Mouse (Mus musculus): ENCODE data around the gene Gm14403. TPM values are rescaled to one million over a fixed set of nuclear protein-coding genes. Genes with fewer than 3 reads are reported as not detected.
"Not testable (repeated sequence)": the region's sequence is repeated elsewhere in the genome, so short reads cannot be mapped to it uniquely, and the experiment has no call there.

Gene Gm14403
- 5.8 and 6.5 TPM in 2 replicates for polyA plus RNA-seq (2015; fragmentation: Nextera tagmentation; extraction: Ambion mirVana)

DNA sequence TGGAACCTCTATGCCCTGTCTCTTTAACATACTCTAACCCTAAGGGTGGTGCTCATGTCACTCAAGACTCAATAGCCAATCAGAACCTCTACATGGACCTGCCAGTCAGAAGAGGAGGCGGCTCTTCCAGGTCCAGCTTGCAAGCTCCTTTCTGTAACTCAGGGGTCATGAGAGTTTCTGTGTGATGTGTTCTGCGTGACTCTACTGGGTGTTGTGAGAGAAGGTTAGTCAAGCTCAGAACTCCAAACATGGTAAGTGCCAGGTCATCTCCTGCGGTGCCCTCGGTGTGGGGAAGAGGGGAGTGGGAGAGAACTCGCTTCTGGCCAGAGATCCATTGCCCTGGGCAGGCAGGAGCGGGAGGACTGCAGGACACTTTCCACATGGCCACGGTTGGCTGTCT is at the start of gene Gm14403:
Gm14403 (plus strand) TSS at position 149 of the 400 bp plus-strand sequence.
- not testable (repeated sequence) for H3K4me1 ChIP-seq; H3K27me3 ChIP-seq; H3K27ac ChIP-seq; ATAC-seq (ENCODE audit: low FRiP score, low read depth); H3K36me3 ChIP-seq; H3K9me3 ChIP-seq; H3K9ac ChIP-seq
- WGBS: 11% methylated on average over 7 of the region's 7 CpGs
- H3K4me3 ChIP-seq: peak within 1 kb of the TSS; percentile 43
- H3K4me2 ChIP-seq (replicated peaks): peak within 1 kb of the TSS; percentile 54

GRCm38 (mm10) chr2:177464676-177465075 is 33.3 kb upstream of the Gm14403 start, which contains the start of gene Zfp970:
Zfp970 (plus strand) TSS chr2:177464733.
- not testable (repeated sequence) for H3K4me1 ChIP-seq; H3K27ac ChIP-seq; H3K27me3 ChIP-seq; H3K9me3 ChIP-seq; ATAC-seq (ENCODE audit: low FRiP score, low read depth); H3K36me3 ChIP-seq
- Histone ChIP-seq H3K4me2 (replicated peaks) (peak within 1 kb of the TSS; percentile 57), H3K4me3 (peak within 1 kb of the TSS; percentile 47), H3K9ac (peak within 1 kb of the TSS; percentile 59)
- 13% methylated on average over 7 of the region's 9 CpGs for WGBS

- H3K9ac ChIP-seq; H3K9me3 ChIP-seq; H3K36me3 ChIP-seq; H3K4me3 ChIP-seq; ATAC-seq (ENCODE audit: low FRiP score, low read depth); H3K4me1 ChIP-seq; H3K4me2 ChIP-seq (replicated peaks); H3K27ac ChIP-seq; H3K27me3 ChIP-seq: not testable (repeated sequence)
Measured at GRCm38 (mm10) chr2:177468222-177468621, 29.8 kb upstream of the Gm14403 start.

DNA sequence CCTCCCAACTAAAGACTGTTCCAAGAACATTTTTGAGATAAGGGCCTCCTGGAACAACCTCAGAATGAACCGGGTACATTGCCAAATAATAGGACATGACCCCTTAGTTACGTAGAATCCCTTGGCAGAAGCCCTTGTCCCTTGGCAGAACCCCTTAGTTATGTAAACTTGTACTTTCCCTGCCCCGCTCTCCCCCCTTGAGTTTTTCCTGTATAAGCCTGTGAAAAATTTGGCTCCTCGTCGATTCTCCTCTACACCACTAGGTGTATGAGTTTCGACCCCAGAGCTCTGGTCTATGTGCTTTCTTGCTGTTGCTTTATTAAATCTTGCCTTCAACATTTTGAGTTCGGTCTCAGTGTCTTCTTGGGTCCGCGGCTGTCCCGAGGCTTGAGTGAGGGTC is 25.8 kb upstream of the Gm14403 start:
- not testable (repeated sequence) for H3K27ac ChIP-seq; H3K4me3 ChIP-seq; H3K9me3 ChIP-seq; H3K27me3 ChIP-seq; H3K36me3 ChIP-seq; H3K4me2 ChIP-seq (replicated peaks); H3K9ac ChIP-seq; ATAC-seq (ENCODE audit: low FRiP score, low read depth); H3K4me1 ChIP-seq
- WGBS: 86% methylated on average over 6 of the region's 10 CpGs

DNA sequence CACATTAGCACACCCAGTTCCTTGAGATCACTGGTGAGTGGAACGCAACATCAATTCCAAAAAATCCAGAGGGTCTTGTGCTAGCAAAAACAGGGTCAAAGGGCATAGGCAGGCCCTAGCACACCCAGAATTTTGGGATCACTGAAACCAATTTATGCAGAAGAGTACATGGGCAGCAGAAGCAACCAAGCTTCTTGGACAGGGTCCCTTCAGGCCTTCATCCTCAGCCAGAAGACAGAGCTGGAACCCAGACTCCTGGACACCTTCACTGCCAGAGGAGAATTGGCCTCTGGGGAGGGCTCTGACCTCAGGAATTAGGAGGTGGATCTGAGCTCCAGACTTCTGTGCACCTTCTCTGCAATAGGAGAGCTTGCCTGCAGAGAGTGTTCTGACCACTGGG is 16.0 kb upstream of the Gm14403 start:
- H3K27me3 ChIP-seq; H3K9ac ChIP-seq; H3K4me1 ChIP-seq; H3K27ac ChIP-seq; ATAC-seq (ENCODE audit: low FRiP score, low read depth); H3K36me3 ChIP-seq; H3K9me3 ChIP-seq; H3K4me3 ChIP-seq; H3K4me2 ChIP-seq (replicated peaks): not testable (repeated sequence)
- 84% methylated on average over 1 of the region's 1 CpGs for WGBS

DNA sequence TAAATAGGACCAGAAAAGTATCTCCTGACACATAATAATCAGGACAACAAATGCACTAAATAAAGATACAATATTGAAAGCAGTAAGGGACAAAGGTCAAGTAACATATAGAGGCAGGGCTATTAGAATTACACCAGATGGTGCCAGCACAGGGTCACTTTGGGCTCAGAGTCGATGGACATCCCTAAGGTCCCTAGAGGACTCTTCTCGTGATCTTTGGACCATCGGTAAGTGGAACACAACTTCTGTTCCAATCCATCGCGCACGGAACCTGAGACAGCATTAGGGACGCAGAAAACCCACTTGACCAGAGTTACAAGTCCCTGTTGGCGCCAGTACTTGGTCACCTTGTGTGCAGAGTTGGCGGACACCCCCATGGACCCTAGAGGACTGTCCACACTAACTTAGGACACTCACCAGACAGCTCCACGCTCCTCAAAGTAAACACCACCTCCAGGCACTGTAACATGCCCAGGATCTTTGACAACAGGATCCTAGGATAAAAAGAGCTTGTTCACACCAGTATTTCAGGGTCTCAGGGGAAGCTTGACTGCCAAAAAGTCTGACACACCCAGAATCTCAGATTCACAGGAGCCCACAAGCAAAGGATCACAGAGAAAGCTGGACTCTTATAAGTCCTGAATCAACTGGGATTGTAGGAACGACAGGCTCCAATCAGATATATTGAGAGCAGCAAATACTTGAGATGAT is 14.6 kb upstream of the Gm14403 start:
- H3K4me2 ChIP-seq (replicated peaks); H3K27me3 ChIP-seq; H3K4me3 ChIP-seq; H3K9ac ChIP-seq; H3K9me3 ChIP-seq; ATAC-seq (ENCODE audit: low FRiP score, low read depth); H3K36me3 ChIP-seq; H3K4me1 ChIP-seq; H3K27ac ChIP-seq: not testable (repeated sequence)
- 89% methylated on average over 11 of the region's 11 CpGs for WGBS

GRCm38 (mm10) chr2:177499182-177499581 is 1.2 kb downstream of the Gm14403 start:
- not testable (repeated sequence) for ATAC-seq (ENCODE audit: low FRiP score, low read depth); H3K9ac ChIP-seq; H3K36me3 ChIP-seq; H3K4me1 ChIP-seq; H3K4me2 ChIP-seq (replicated peaks); H3K4me3 ChIP-seq; H3K27ac ChIP-seq; H3K27me3 ChIP-seq; H3K9me3 ChIP-seq
- 39% methylated on average over 1 of the region's 1 CpGs for WGBS

DNA sequence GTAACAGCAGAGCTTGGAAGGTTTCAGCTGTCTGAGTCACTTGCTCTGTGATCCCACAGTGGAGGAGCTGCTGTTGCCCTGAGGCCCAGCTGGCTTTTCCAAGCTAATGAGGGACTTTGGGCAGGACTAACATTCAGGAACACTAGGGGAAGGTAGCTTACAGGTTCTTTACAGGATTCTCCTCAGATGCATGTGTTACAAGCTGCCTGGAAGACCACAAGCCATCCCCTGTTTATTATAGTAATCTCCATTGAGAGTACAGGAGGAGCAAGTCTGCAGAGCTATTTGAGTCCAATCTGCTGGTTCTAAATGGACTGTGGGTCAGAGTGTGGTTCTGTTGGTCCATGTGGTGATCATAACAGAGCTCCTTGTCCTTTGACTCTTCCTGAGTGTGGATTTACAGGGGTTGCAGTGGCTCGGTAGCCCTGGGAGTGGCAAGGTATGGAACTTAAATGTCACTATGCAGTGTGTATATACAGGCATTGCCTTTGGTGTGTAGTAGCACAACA is 7.2 kb downstream of the Gm14403 start:
- not testable (repeated sequence) for H3K4me2 ChIP-seq (replicated peaks); H3K4me1 ChIP-seq; H3K9me3 ChIP-seq; H3K36me3 ChIP-seq; H3K9ac ChIP-seq; H3K27me3 ChIP-seq; H3K27ac ChIP-seq; ATAC-seq (ENCODE audit: low FRiP score, low read depth); H3K4me3 ChIP-seq
- WGBS: 90% methylated on average over 1 of the region's 1 CpGs

DNA sequence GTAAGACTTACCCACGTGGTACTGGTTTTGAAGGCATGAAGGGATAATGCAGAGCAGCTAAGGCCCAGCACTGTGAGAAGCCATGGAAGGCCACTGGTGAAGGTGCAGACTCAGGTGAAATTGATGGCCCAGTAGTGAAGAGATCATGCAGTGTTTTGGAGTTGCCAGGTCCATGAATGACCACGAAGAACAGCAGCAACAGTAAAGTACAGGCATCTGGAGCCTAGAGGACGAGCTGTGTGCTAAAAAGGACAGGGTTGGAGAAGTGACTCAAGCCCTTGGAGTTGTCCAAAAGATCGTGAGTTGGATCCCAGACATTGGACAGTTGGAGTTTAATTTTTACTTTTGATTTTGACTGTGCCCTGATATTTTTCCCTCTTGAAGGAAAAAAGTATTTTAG is 13.4 kb downstream of the Gm14403 start:
- not testable (repeated sequence) for H3K27me3 ChIP-seq; H3K9me3 ChIP-seq; H3K4me1 ChIP-seq; H3K27ac ChIP-seq; H3K9ac ChIP-seq; ATAC-seq (ENCODE audit: low FRiP score, low read depth); H3K36me3 ChIP-seq; H3K4me3 ChIP-seq; H3K4me2 ChIP-seq (replicated peaks)
- WGBS: 65% methylated on average over 4 of the region's 4 CpGs

GRCm38 (mm10) chr2:177511972-177512371 is 14.0 kb downstream of the Gm14403 start:
- WGBS: 91% methylated on average over 3 of the region's 3 CpGs
- not testable (repeated sequence) for H3K4me1 ChIP-seq; H3K4me3 ChIP-seq; H3K9ac ChIP-seq; H3K9me3 ChIP-seq; H3K4me2 ChIP-seq (replicated peaks); H3K27ac ChIP-seq; H3K36me3 ChIP-seq; H3K27me3 ChIP-seq; ATAC-seq (ENCODE audit: low FRiP score, low read depth)

GRCm38 (mm10) chr2:177513991-177514479 is 16.0 kb downstream of the Gm14403 start:
- H3K4me2 ChIP-seq (replicated peaks); ATAC-seq (ENCODE audit: low FRiP score, low read depth); H3K4me1 ChIP-seq; H3K36me3 ChIP-seq; H3K9ac ChIP-seq; H3K27ac ChIP-seq; H3K4me3 ChIP-seq; H3K27me3 ChIP-seq: not testable (repeated sequence)
- H3K9me3 ChIP-seq: peaks cover 13% of the 10 kb centered on the region
- 86% methylated on average over 4 of the region's 4 CpGs for WGBS

GRCm38 (mm10) chr2:177517746-177518145 is 19.7 kb downstream of the Gm14403 start:
- not testable (repeated sequence) for H3K27me3 ChIP-seq; H3K4me2 ChIP-seq (replicated peaks); H3K4me3 ChIP-seq; H3K36me3 ChIP-seq; H3K9ac ChIP-seq; H3K27ac ChIP-seq; ATAC-seq (ENCODE audit: low FRiP score, low read depth); H3K4me1 ChIP-seq
- WGBS: 82% methylated on average over 9 of the region's 9 CpGs
- peaks cover 19% of the 10 kb centered on the region for H3K9me3 ChIP-seq

DNA sequence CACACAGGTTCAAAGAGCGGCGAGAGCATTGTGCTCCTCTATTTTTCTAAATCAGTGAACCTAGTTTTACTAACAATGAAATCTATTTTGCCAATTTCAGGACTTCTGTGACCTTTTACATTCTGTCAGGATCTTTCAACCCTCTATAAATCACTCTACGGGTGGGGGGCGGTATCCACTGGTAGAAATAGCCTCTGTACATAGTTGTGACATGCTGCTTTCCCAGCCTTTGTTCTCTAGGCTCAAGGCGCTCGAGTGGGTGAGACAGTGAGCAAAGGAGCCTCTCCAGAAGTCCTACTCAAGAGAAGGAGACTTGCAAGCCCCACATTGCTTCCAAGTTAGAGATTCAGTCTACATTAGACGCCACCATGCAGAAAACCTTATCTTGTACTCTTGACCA is 20.3 kb downstream of the Gm14403 start:
- WGBS: 81% methylated on average over 7 of the region's 7 CpGs
- peaks cover 22% of the 10 kb centered on the region for H3K9me3 ChIP-seq
- not testable (repeated sequence) for H3K36me3 ChIP-seq; H3K9ac ChIP-seq; H3K4me1 ChIP-seq; H3K27ac ChIP-seq; H3K4me3 ChIP-seq; ATAC-seq (ENCODE audit: low FRiP score, low read depth); H3K4me2 ChIP-seq (replicated peaks); H3K27me3 ChIP-seq

All from limb, embryonic 13.5 days (tissue).